Mouse (Mus musculus) limb, embryonic 14.5 days (tissue): ENCODE results near the gene Mgat4b. TPM values are rescaled to one million over a fixed set of nuclear protein-coding genes. Genes with fewer than 3 reads are reported as not detected.
"Not testable (repeated sequence)": the region's sequence is repeated elsewhere in the genome, so short reads cannot be mapped to it uniquely, and the experiment has no call there.

ENCODE experiments used
- ATAC-seq: fragments of 200-750 bp; cut with Nextera tagmentation; 2 replicates; pipeline ENCODE4 v1.8.0; 2017; ENCODE audit warnings: low read depth, moderate number of reproducible peaks, moderate TSS enrichment; ENCODE audit not compliant: low FRiP score
- DNase-seq: peaks from one replicate; pipeline ENCODE4 v3.0.0-alpha.2; 2015; ENCODE audit warnings: low spot score
- H3K27ac ChIP-seq: fragments of 300-500 bp; sonication (generic); replicated peaks from 2 replicates; pipeline ENCODE4 v1.5.1; 2014; ENCODE audit warnings: low read depth, mild to moderate bottlenecking, low read length, moderate library complexity, mixed read lengths
- H3K27me3 ChIP-seq: fragments of 300-500 bp; sonication (generic); 2 replicates; pipeline ENCODE4 v1.6.1; 2014; ENCODE audit warnings: low read length, mixed read lengths; ENCODE audit not compliant: control insufficient read depth, insufficient read depth
- H3K36me3 ChIP-seq: fragments of 300-500 bp; sonication (generic); 2 replicates; pipeline ENCODE4 v1.6.1; 2014; ENCODE audit warnings: mild to moderate bottlenecking, low read length, moderate library complexity, mixed read lengths; ENCODE audit not compliant: control insufficient read depth, insufficient read depth
- H3K4me1 ChIP-seq: fragments of 300-500 bp; sonication (generic); 2 replicates; pipeline ENCODE4 v1.6.1; 2014; ENCODE audit warnings: antibody characterized with exemption, low read length, mixed read lengths; ENCODE audit not compliant: control insufficient read depth, insufficient read depth
- H3K4me2 ChIP-seq: fragments of 300-500 bp; sonication (generic); replicated peaks from 2 replicates; pipeline ENCODE4 v1.6.1; 2014; ENCODE audit warnings: low read depth, mild to moderate bottlenecking, low read length, moderate library complexity; ENCODE audit not compliant: severe bottlenecking
- H3K4me3 ChIP-seq: fragments of 300-500 bp; sonication (generic); replicated peaks from 2 replicates; pipeline ENCODE4 v1.5.1; 2014; ENCODE audit warnings: low read length
- H3K9ac ChIP-seq: fragments of 300-500 bp; sonication (generic); 2 replicates; pipeline ENCODE4 v1.6.1; 2014; ENCODE audit warnings: mild to moderate bottlenecking, low read depth, low read length, moderate library complexity; ENCODE audit not compliant: severe bottlenecking
- H3K9me3 ChIP-seq: fragments of 300-500 bp; sonication (generic); 2 replicates; pipeline ENCODE4 v1.6.1; 2016; ENCODE audit warnings: low read length; ENCODE audit not compliant: control insufficient read depth
- POLR2A ChIP-seq: fragments of 200-500 bp; IDR thresholded peaks from 2 replicates; pipeline ENCODE4 v1.8.0; 2012; ENCODE audit warnings: inconsistent platforms, mild to moderate bottlenecking, moderate library complexity, borderline replicate concordance; ENCODE audit not compliant: insufficient read depth, insufficient read length; ENCODE audit errors: extremely low read depth
- WGBS: fragments of 180-500 bp; shearing (Covaris S2); extraction: QIAGEN DNeasy Blood & Tissue Kit; methylation state at CpG from one replicate; pipeline ENCODE4 v1.1.7; 2014; 5-methylcytosine and 5-hydroxymethylcytosine counted together
- polyA plus RNA-seq, 2 experiments: library from polyadenylated mRNA; depleted of rRNA in 1 of 2; stranded (reverse) in 1 of 2; unstranded in 1 of 2; fragments of >200 nt; fragmentation: Nextera tagmentation in 1 of 2; extraction: Ambion mirVana in 1 of 2; gene quantifications; 2 replicates each; pipeline versions ENCODE4 v1.2.1 to v1.2.3; 2012 to 2014

Mgat4b gene
- 34.5 and 45.3 TPM in 2 replicates for polyA plus RNA-seq (2012; rRNA removed)
- 21.1 and 23.6 TPM in 2 replicates for polyA plus RNA-seq (2014; fragmentation: Nextera tagmentation; extraction: Ambion mirVana)

GRCm38 (mm10) chr11:50210505-50211151 lies at the start of gene Mgat4b, which contains the start of gene Sqstm1:
Mgat4b (plus strand) TSS chr11:50210890.
Sqstm1 (minus strand) TSS chr11:50210827.
- peaks cover 25% of the 10 kb centered on the region for H3K36me3 ChIP-seq
- ATAC-seq = peak; percentile 82
- H3K4me3 ChIP-seq = peak within 1 kb of the TSS; percentile 95
- H3K27me3 ChIP-seq = no peaks in the 10 kb centered on the region
- H3K4me1 ChIP-seq = peaks cover 17% of the 10 kb centered on the region
- H3K9ac ChIP-seq = peak within 1 kb of the TSS; percentile 94
- DNase-seq = peak; percentile 75
- 2% methylated on average over 34 of the region's 48 CpGs for WGBS
- H3K4me2 ChIP-seq = peak within 1 kb of the TSS; percentile 65
- H3K27ac ChIP-seq = peak within 1 kb of the TSS; percentile 96
- peak; percentile 95; the same call in 1 of the 2 replicates for TF ChIP-seq POLR2A
- H3K9me3 ChIP-seq = no peaks in the 10 kb centered on the region

GRCm38 (mm10) chr11:50161578-50162304 lies 48.9 kb upstream of the Mgat4b start:
- Histone ChIP-seq H3K36me3 (peaks cover 92% of the 10 kb centered on the region), H3K27me3 (no peaks in the 10 kb centered on the region), H3K9me3 (no peaks in the 10 kb centered on the region), H3K27ac (no peak overlapping the region), H3K4me1 (no peaks in the 10 kb centered on the region), H3K4me3 (no peak overlapping the region), H3K4me2 (no peak overlapping the region), H3K9ac (no peak overlapping the region)
- no peak for TF ChIP-seq POLR2A
- peak; percentile 49 for DNase-seq
- 72% methylated on average over 10 of the region's 10 CpGs for WGBS
- no peak for ATAC-seq

GRCm38 (mm10) chr11:50162338-50163050 lies 48.2 kb upstream of the Mgat4b start:
- no peaks in the 10 kb centered on the region for H3K4me1 ChIP-seq
- TF ChIP-seq POLR2A = no peak
- no peaks in the 10 kb centered on the region for H3K27me3 ChIP-seq
- H3K9me3 ChIP-seq = no peaks in the 10 kb centered on the region
- H3K9ac ChIP-seq = no peak overlapping the region
- H3K4me3 ChIP-seq = no peak overlapping the region
- no peak for DNase-seq
- 97% methylated on average over 3 of the region's 3 CpGs for WGBS
- ATAC-seq = no peak
- H3K36me3 ChIP-seq = peaks cover 87% of the 10 kb centered on the region
- no peak overlapping the region for H3K27ac ChIP-seq
- no peak overlapping the region for H3K4me2 ChIP-seq

GRCm38 (mm10) chr11:50168352-50168751 lies 42.3 kb upstream of the Mgat4b start:
- Histone ChIP-seq H3K36me3 (peaks cover 70% of the 10 kb centered on the region), H3K27ac (no peak overlapping the region), H3K9me3 (no peaks in the 10 kb centered on the region), H3K9ac (no peak overlapping the region), H3K27me3 (no peaks in the 10 kb centered on the region), H3K4me1 (no peaks in the 10 kb centered on the region), H3K4me3 (no peak overlapping the region), H3K4me2 (no peak overlapping the region)
- no peak for TF ChIP-seq POLR2A
- ATAC-seq (no peak), DNase-seq (no peak)
- WGBS = 89% methylated on average over 5 of the region's 5 CpGs

GRCm38 (mm10) chr11:50174111-50174729 lies 36.5 kb upstream of the Mgat4b start, which contains the start of gene Mrnip:
Mrnip (plus strand) TSS chr11:50174444.
- not testable (repeated sequence) for H3K4me1 ChIP-seq, H3K9me3 ChIP-seq, H3K27ac ChIP-seq, H3K27me3 ChIP-seq
- peak within 1 kb of the TSS; percentile 66 for H3K9ac ChIP-seq
- 5% methylated on average over 19 of the region's 19 CpGs for WGBS
- peaks cover 30% of the 10 kb centered on the region for H3K36me3 ChIP-seq
- ATAC-seq (peak; percentile 16), DNase-seq (peak; percentile 8)
- H3K4me3 ChIP-seq = peak within 1 kb of the TSS; percentile 58
- H3K4me2 ChIP-seq = peak within 1 kb of the TSS; percentile 56
